Mouse (Mus musculus) stomach, postnatal 0 days (tissue): Measurements from ENCODE around the gene Syngr2.

ENCODE experiments used
- CTCF ChIP-seq: IDR thresholded peaks from 2 replicates; pipeline ENCODE4 v1.5.1; 2016; ENCODE audit warnings: antibody characterized with exemption, low read depth, mild to moderate bottlenecking, moderate library complexity
- EP300 ChIP-seq: optimal IDR thresholded peaks from 2 replicates; pipeline ENCODE3; 2016; ENCODE audit warnings: antibody characterized with exemption

- TF ChIP-seq CTCF (no peak), EP300 (no peak)
Observed at GRCm38 (mm10) chr11:117780199-117780515, 29.3 kb upstream of the Syngr2 start.
